Mouse (Mus musculus): ENCODE data around the gene Ak4. TPM values are rescaled to one million over a fixed set of nuclear protein-coding genes. Genes with fewer than 3 reads are reported as not detected.

The Ak4 gene
- polyA plus RNA-seq (2012; fragmentation: generic; extraction: Trizol) = 1 to 10 TPM; 1.2 to 1.4 TPM

DNA sequence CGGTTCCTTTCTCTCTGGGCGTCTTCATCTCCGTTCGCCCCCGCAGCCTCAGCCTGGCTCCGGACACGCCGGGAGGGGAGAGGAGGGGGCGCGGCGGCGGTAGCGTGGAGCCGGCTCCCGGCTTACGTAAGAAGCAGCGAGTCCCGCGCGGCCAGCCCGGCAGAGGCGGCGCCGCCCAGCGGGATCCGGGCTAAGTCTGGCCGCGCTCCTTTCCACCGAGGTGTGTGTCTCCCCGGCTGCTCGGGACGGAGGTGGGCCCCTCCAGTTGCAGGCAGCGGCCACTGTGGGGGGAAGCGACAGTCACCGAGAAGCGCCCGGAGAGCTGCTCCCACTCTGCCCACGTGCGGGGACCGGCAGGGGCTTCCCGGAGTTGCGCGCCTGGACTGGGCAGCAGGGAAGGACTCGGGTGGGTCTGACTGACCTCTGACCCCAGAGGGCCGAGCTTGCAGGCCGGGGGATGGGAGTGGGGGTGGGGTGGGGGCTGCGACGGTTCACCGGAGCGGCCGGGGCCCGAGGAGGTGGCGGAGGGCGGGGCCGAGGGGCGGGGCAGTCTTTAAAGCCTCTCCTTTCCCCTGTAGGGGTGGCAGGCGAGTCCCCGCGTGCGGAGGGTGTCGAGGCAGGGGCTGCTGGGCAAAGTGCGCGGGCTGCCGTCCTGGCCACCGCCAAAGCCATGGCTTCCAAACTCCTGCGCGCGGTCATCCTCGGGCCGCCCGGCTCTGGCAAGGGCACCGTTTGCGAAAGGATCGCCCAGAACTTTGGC, at the start of gene Ak4:
TSS of gene Ak4 (plus strand) at position 127 of the 760 bp plus-strand sequence.

DNA sequence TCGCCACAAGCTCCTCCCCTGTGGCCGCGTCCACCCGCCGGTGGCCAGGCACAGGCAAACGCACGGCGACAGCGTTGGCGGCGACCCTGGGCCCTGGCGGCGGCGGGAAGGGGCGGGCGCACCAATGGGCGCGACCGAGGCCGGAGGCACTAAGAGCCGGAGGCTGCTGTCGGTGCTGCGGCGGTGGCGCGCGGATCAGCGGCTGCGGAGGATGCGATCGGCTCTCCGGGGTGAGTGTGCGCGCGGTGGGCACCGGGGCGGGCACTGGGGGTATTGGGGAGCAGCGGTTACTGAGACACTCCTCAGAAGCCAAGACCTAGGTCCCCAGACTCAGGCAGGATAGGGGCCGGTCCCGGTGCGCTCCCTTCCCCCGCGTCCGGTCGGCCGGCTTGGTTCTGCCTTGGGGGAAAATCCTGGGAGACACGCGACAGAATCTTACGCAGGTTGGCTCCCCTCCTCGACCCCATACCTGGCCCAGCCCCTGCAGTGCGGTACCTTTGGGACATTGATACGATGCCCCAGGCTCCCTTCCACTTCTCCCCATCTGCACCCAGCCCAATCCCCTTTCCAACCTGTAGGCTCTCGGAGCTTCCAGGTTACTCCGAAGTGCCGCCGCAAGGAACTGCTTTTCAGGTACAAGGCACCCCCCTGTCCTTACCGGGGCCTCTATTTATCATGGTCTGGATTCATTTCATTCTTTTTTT, 77.6 kb downstream of the Ak4 start, which contains the start of gene Dnajc6:
TSS of gene Dnajc6 (plus strand) at position 115 of the 704 bp plus-strand sequence.

Other genes with a start within 250 kb of the Ak4 start
- 10 to 100 TPM in 1 of 2 experiments, 1 to 10 TPM in 1; 3.4 to 31.2 TPM for gene Jak1, start 154.0 kb upstream of the Ak4 start, polyA plus RNA-seq (2012; fragmentation: generic; extraction: Trizol)
- gene Dnajc6, start 77.4 kb downstream of the Ak4 start, polyA plus RNA-seq (2012; fragmentation: generic; extraction: Trizol) = not detected
- 10 to 100 TPM in 1 of 2 experiments, 1 to 10 TPM in 1; 7.2 to 57.5 TPM for gene Leprot, start 228.4 kb downstream of the Ak4 start, polyA plus RNA-seq (2012; fragmentation: generic; extraction: Trizol)